ENCODE assay signal across 12 mouse cellular contexts in the genomic region with DNA sequence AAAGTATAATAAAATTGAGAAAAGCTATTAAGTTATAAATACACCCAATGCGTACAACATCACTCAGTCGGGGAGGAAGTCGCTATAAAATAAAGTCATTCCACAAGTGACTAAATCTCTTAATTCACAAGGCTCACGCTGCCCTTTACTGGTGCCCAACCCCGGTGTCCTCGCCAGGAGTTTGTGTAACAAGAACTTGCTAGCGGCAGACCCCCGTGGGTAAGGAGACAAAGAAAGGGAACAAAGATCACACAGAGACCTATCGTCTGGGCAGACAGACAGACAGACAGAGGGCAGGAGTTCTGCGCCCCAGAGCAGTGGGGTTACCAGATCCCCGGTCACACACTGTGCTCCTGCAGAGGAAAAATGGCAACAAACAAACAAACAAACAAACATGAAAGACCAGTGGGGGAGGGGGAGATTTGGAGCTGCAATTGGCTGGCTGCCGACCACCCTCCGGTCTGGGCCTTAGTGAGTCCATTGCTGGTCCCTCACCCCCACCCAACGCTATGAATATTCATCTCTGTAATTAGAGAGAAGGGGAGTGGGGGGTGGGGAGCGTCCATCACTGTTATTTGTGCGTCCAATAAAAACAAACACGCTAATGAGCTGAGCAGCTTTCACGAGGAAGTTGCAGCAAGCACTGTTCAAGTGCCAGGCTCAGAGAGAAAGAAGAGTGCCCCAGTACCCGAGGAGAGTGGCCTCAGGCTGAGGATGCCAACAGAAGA. TPM values are rescaled to one million over a fixed set of nuclear protein-coding genes. Genes with fewer than 3 reads are reported as not detected.
DNase-seq lines count a peak whose midpoint lies in the region; ATAC-seq and TF ChIP-seq lines count a peak whose summit lies in the region.
"Had no signal": no experiment of that assay in that cellular context is flagged by ENCODE, and none has a peak within 500 bp of the region (broad histone marks: within the 10 kb centered on the region; RNA-seq: fewer than 3 reads in every experiment).

No protein-coding gene starts in this region.

- DNase-seq in cerebellum, postnatal 10 days, result peak; percentile 60
- no peak for DNase-seq in cerebellum, adult 2 months
- peak; percentile 92 for DNase-seq in retina, postnatal 1 day
- DNase-seq in retina, embryonic 14.5 days (ENCODE audit: low spot score), result no peak
- DNase-seq in layer of hippocampus, adult 9-11 months, result no peak
- no peak for DNase-seq in cerebellum, postnatal 25 days
- DNase-seq: gastrocnemius, postnatal 10 days; lung, postnatal 10 days had no signal

- TF ChIP-seq CTCF in cerebellum, adult 2 months (IDR thresholded peaks at IDR 0.05; ENCODE audit: borderline replicate concordance, insufficient read depth, low read depth, low read length), result no peak
- TF ChIP-seq CTCF in intestine, postnatal 0 days (IDR thresholded peaks at IDR 0.05; ENCODE audit: low read depth), result no peak

- no peaks in the 10 kb centered on the region for H3K27me3 ChIP-seq in cerebellum, adult 2 months (ENCODE audit: control insufficient read depth, insufficient read depth, low read length)
- 0 out of 2 replicates have a peak, but pooled peaks cover 6% of the 10 kb centered on the region for H3K27me3 ChIP-seq in intestine, postnatal 0 days (replicated peaks; ENCODE audit: control insufficient read depth, insufficient read depth, low read length)
- peaks cover 6% of the 10 kb centered on the region; the same call in 1 of the 2 replicates for H3K27me3 ChIP-seq in neural tube, embryonic 15.5 days (replicated peaks)
- H3K27me3 ChIP-seq: Patski had no signal

- no peak overlapping the region for H3K27ac ChIP-seq in cerebellum, adult 2 months (ENCODE audit: insufficient read depth, low read length)
- no peak overlapping the region for H3K27ac ChIP-seq in intestine, postnatal 0 days (ENCODE audit: low read depth, low read length)
- no peak overlapping the region for H3K27ac ChIP-seq in neural tube, embryonic 15.5 days (replicated peaks)
- H3K27ac ChIP-seq: left cerebral cortex, adult 2 months had no signal

- ATAC-seq in intestine, postnatal 0 days, result peak; percentile 10; the same call in 1 of the 2 replicates
- peak; percentile 40; the same call in 1 of the 2 replicates for ATAC-seq in neural tube, embryonic 15.5 days (ENCODE audit: low FRiP score)
- ATAC-seq: Patski had no signal

- H3K36me3 ChIP-seq in intestine, postnatal 0 days (ENCODE audit: control insufficient read depth, insufficient read depth), result no peaks in the 10 kb centered on the region
- H3K36me3 ChIP-seq in neural tube, embryonic 15.5 days, result no peaks in the 10 kb centered on the region

- no peak overlapping the region for H3K4me3 ChIP-seq in cerebellum, adult 2 months (replicated peaks; ENCODE audit: insufficient read depth, low read depth, low read length)
- no peak overlapping the region for H3K4me3 ChIP-seq in intestine, postnatal 0 days (ENCODE audit: low read depth, low read length)
- H3K4me3 ChIP-seq in neural tube, embryonic 15.5 days (replicated peaks), result no peak overlapping the region
- H3K4me3 ChIP-seq: left cerebral cortex, adult 2 months had no signal

- 8% methylated on average over 19 of the region's 19 CpGs for WGBS in cerebellum, adult 2 months
- WGBS in intestine, postnatal 0 days, result 6% methylated on average over 19 of the region's 19 CpGs
- 4% methylated on average over 19 of the region's 19 CpGs for WGBS in neural tube, embryonic 15.5 days

- H3K9ac ChIP-seq in intestine, postnatal 0 days (ENCODE audit: low read depth, low read length), result no peak overlapping the region
- H3K9ac ChIP-seq in neural tube, embryonic 15.5 days (replicated peaks), result no peak overlapping the region

- no peaks in the 10 kb centered on the region for H3K9me3 ChIP-seq in intestine, postnatal 0 days (ENCODE audit: control insufficient read depth)
- H3K9me3 ChIP-seq in neural tube, embryonic 15.5 days (replicated peaks), result no peaks in the 10 kb centered on the region

- H3K4me2 ChIP-seq in intestine, postnatal 0 days (replicated peaks; ENCODE audit: low read depth), result 0 out of 2 replicates have a peak overlapping the region, but pooled peaks have one; percentile 17
- peak overlapping the region; percentile 44 for H3K4me2 ChIP-seq in neural tube, embryonic 15.5 days

- no peak for TF ChIP-seq POLR2A in cerebellum, adult 2 months (IDR thresholded peaks at IDR 0.05; ENCODE audit: borderline replicate concordance, insufficient read depth, low read length)

- 0 out of 2 replicates have a peak, but pooled peaks cover 3% of the 10 kb centered on the region for H3K4me1 ChIP-seq in cerebellum, adult 2 months (ENCODE audit: control insufficient read depth, insufficient read depth, low read length)
- 0 out of 2 replicates have a peak, but pooled peaks cover 2% of the 10 kb centered on the region for H3K4me1 ChIP-seq in intestine, postnatal 0 days (replicated peaks; ENCODE audit: control insufficient read depth, insufficient read depth, low read length)
- peaks cover 37% of the 10 kb centered on the region for H3K4me1 ChIP-seq in neural tube, embryonic 15.5 days

RNA-seq across cellular contexts. Expression of gene Mrm1, which starts 39.0 kb away (rescaled TPM):
- polyA plus RNA-seq in cerebellum, adult 2 months (2012; rRNA removed), result 16.5 and 44.6 TPM in 2 replicates
- 7.1 and 8.9 TPM in 2 replicates for polyA plus RNA-seq in intestine, postnatal 0 days (2015; fragmentation: Nextera tagmentation; extraction: Ambion mirVana)
- polyA plus RNA-seq in neural tube, embryonic 15.5 days (2015; fragmentation: Nextera tagmentation; extraction: Ambion mirVana), result 19.2 and 19.6 TPM in 2 replicates

RNA-seq across cellular contexts. Expression of gene Dhrs11, which starts 48.5 kb away (rescaled TPM):
- polyA plus RNA-seq in cerebellum, adult 2 months (2012; rRNA removed), result 33.6 and 37.4 TPM in 2 replicates
- polyA plus RNA-seq in intestine, postnatal 0 days (2015; fragmentation: Nextera tagmentation; extraction: Ambion mirVana), result 129 and 141 TPM in 2 replicates
- 11.8 and 16.2 TPM in 2 replicates for polyA plus RNA-seq in neural tube, embryonic 15.5 days (2015; fragmentation: Nextera tagmentation; extraction: Ambion mirVana)

Comparison
In these comparisons a context has a peak if more than half of its experiments do, and no peak if none do; other contexts are left out.
1. DNase-seq: peak in cerebellum, postnatal 10 days (2 of 2) and retina, postnatal 1 day (single experiment); none in cerebellum, adult 2 months (0 of 2), retina, embryonic 14.5 days (single experiment), layer of hippocampus, adult 9-11 months (single experiment) and cerebellum, postnatal 25 days (0 of 2).